Mouse (Mus musculus) layer of hippocampus, postnatal 25 days (tissue): ENCODE data around the gene Ngly1. TPM values are rescaled to one million over a fixed set of nuclear protein-coding genes. Genes with fewer than 3 reads are reported as not detected.

Experiments
- DNase-seq, 2 experiments: peaks; one replicate each; pipeline ENCODE4 v3.0.0; 2022; ENCODE audit warnings: mixed read lengths in 2 of 2, low spot score in 1 of 2; ENCODE audit errors: extremely low spot score in 1 of 2
- total RNA-seq, 2 experiments: library from RNA; stranded (reverse); gene quantifications; 2 replicates each; pipeline ENCODE4 v1.2.3; 2021

Ngly1 gene
- total RNA-seq, result 10 to 100 TPM; 31.9 to 32.7 TPM

DNA sequence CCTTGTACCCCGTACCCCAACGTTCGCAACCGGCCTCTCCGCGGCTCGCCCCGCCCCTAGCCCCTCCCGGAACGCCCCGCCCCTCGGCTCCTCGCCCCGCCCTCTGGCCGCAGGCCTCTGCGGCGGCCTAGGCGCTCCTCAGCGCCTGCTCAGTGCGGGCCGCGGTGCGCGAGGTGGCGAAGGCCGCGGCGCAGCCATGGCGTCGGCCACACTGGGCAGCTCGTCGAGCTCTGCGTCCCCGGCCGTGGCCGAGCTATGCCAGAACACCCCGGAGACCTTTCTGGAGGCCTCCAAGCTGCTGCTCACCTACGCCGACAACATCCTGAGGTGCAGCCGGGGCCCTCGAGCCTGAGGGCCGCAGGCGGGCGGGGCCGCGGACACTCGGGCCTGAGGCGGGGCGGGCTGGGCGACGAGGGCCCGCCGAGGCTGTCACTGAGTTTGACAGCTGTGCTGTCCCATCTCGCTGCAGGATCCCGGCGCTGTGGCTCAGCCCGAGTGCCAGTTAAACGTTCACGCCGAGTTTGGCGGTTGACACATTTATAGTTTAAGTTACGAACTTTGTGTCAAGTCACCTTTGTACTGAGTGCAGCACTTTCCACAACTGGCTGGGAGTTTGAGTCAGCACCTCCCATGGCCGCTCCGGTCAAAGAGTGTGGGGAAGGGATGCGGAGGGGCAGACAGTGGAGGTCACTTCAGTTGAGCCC, at the start of gene Ngly1, which contains the start of gene Oxsm:
TSS of gene Ngly1 (plus strand) at position 110 of the 704 bp plus-strand sequence.
TSS of gene Oxsm (minus strand) at position 638 of the 704 bp plus-strand sequence.
- peak; percentile 75 to 78 for DNase-seq

DNA sequence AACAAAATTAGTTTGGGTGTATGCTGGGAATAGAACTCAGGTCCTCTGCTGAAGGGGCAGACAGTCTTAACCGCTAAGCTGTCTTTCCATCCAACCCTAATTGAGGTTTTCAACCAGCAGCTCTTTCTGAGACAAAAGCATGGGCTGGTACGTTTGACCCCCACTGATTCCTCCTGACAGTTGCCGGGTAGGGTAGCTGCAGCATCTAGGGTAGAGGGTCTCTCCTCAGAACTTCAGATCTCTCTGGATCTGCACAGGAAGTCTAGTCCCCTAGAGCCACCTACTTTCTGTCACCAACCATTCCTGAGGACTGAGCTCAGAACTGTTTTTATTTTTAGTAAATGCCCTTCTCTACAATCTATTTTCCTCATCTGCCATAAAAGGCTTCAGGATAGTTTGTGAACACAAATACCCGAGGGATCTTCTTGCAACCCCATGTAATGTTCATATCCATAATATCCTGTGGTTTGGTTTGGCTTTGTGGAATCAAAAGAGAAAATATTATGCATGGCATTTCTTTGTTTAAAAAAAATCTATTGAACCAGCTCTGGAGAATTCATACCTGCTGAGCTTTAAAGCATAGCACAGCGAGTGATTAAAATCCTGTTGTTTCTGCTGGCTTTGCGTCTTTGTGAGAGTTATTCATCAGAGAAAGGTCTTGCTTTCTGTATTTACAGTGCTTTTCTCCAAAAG, 48.7 kb upstream of the Ngly1 start:
- DNase-seq, result no peak

DNA sequence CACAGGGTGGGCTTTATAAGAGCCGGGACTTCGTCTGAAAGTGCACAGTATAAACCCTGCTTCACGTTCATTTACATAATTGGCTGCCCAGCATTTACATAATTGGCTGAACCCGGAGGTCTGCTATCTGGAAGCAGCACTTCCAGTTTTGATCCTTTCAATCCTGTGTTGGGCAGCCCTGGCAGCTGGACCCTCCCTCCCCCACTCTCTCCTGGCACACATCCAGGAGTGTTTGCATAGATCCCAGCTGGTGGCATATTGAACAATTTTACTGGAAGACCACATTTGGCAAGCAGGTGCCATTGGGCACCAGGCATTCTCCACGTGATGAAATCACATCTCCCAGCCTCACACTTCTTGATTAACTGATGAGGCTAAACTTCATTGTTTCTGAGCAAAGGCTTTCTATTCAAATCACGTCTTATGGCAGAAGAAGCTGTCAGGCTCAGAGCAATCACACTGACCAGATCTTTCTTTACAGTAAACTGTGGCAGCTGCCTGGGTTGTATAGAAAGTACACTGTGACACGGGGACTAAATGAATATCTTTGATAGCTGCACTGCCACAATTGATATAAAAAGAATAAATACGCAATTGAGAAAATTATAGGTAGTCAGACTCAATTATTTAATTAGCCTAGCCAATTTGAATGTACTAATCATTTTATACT, 48.0 kb upstream of the Ngly1 start:
- peak; percentile 39 to 63 for DNase-seq

DNA sequence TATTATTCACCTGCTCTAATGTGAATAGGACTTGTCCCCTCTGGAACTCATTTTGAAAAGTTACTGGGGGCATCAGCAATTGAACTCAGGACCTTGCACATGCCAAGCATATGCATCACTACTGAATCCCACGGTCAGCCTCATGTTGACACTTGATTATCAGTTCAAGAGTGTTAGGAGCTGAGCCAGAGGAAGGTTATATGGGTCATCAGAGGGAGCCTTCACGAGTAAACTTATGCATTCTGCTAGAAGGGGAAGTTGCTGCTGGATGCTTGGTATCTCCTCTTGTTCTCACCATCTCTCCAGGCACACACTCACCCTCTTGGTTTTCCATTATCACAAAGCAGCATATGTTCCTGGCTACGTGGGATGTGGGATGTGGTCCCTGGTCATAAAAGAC, 47.4 kb upstream of the Ngly1 start:
- DNase-seq, result no peak

DNA sequence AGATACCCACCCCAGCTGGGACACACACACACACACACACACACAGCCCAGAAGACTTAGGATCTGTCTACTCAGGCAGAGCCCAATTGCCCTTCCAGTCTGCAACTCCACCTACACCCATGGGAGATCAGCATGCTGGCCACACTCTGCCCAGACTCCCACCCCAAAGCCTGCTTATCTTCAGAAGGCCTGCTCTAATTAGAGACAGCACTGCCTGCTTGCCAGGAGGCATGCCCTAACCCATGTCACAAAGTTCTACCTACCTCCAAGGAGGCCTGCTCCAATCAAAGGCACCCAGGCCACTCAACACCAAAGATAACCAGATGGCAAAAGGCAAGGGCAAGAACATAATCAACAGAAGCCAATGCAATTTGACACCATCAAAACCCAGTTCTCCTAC, 41.4 kb upstream of the Ngly1 start:
- DNase-seq, result no peak

DNA sequence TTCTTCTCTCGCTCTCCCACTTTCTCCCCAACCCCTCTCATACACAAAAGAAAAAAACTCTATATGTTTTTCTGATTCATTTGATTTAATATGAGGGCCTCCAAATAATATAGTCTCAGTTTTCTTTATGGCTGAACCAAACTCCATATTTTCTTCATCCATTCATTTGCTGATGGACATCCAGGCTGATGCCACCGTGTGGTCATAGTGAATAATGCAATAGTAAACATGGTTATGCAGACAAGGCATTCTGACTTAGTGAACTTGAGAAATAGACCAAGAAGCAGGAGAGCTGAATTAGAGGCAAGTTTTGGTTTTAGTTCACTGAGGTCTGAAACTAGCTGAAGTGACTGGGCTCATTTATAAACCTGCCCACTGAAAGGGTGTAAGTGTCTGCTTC, 30.1 kb upstream of the Ngly1 start:
- DNase-seq, result no peak

DNA sequence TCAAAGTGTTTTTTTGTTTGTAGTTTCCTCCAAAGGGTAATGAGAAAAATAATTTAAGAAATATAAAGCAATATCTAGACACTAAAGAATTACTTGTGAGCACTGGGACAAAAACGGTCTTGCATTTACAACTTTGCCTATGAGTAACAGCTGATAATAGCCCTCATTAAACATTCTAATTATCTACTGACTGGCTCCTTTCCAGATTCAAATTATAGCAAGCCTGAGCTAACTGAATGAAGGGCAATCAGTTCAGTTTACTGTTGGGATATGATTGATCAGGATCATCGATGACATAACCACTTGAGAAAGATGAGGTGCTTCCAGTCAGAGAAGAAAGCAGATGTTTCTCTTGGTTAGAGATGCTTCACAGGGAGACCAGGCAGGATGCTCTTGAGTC, 19.7 kb upstream of the Ngly1 start:
- no peak for DNase-seq

DNA sequence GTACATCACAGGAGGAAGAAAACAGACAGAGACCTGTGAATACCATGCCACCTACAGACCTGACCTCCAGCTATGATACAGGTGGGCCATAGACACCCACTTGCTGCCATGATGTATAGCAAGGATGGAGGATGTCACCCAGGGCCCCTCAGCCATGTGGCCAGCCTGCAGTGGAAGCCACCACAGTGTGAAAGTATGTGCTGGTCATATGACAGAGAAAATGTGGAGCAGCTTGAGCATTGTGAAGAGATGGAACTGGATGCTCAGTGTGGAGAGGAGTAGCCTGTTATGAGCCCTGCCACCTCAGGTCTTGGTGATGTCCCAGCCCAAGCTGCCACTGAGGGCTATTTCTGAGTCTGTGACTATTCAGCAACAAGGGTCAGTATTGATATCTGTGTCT, 18.5 kb upstream of the Ngly1 start:
- no peak for DNase-seq

DNA sequence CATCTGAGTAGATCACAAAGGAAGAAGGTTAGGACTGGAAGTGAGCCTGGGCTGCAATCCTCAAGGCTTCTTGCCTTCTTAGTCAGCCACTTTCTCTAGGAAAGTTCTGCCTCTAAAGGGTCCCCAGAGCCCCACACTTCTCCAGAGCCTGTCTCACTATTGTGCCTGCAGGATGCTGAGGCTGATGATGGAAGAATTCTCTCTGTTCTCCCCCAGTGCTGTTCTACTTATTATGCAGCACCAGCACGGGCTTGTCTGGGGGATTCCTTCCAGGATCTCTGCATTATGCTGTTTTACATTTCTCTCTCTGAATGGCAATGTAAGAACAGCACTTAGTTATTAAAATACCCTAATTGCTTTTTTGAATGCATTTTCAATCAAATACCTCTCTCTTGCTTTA, 15.6 kb upstream of the Ngly1 start:
- DNase-seq, result no peak

DNA sequence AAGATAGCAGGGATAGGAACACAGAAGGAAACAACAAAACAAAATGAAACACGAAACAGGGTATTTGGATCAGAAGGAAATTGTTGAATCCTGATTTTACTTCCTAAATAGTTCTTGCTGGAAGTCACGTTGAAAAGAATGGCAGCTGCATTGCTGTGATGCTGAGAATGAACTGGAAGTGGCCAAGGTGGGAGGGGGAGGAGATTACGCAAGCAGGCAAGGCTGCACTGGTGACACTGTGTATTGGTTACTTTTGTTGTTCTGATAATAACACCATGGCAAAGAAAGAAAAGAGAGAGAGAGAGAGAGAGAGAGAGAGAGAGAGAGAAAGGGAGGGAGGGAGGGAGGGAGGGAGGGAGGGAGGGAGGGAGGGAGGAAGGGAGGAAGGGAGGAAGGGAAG, 12.6 kb upstream of the Ngly1 start:
- DNase-seq, result no peak

DNA sequence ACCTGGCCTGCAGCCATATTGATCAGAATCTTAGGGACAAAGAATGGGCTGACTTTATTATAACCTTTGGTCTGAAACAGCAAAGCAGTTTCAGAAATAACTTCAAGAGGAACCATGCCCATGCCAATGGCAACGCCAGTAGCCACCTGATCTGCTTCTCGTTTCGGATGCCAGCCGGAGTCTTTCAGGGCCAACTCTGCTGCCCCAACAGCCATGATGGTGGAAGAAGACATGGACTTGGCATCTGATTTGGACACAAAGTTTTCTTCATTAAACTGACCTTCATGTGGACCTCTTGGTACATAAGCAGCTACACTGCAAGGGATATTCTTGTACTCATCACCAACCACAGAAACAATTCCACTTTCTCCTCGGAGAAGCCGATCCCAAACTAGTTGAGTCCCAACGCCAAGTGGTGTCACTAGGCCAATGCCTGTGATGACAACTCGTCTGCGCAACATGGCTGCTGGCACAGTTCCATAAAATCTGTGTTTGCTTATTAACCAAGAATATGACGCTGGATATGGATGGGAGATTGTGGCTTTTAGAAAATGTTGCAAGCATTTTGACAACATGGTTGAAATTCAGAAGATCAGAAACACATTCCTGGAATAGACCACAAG, 6.8 kb upstream of the Ngly1 start:
- no peak for DNase-seq

DNA sequence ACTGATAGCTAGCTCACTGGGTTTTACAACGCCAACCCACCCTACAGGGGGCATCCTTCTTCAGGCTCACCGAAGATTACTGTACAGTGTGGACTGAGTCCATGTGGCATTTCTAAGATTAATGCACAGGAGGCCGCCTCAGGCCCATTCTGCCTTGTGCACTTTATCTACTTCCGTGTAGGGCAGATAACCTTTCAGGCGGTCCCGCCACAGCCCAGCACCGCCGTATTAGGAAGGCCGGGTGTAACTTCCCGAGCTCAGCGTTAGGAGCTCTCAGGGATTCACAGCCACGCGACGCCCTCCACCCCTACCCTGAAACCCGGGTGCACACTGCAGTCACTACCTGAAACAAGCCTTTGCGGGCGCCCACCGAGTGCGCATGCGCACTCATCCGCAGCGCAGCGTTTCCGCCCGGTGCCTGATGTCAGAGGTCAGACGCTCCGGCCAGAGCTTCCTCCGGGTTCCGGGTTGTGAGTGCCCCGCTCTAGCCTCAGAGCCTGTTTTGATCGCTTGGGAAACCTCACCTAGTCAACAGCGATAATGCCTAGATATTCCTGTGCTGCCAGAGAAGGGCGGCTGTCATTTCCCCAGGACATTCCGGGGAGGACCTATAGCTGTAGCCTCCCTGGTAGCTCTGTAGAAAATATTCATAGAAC, 6.0 kb upstream of the Ngly1 start:
- peak; percentile 79 to 92 for DNase-seq

DNA sequence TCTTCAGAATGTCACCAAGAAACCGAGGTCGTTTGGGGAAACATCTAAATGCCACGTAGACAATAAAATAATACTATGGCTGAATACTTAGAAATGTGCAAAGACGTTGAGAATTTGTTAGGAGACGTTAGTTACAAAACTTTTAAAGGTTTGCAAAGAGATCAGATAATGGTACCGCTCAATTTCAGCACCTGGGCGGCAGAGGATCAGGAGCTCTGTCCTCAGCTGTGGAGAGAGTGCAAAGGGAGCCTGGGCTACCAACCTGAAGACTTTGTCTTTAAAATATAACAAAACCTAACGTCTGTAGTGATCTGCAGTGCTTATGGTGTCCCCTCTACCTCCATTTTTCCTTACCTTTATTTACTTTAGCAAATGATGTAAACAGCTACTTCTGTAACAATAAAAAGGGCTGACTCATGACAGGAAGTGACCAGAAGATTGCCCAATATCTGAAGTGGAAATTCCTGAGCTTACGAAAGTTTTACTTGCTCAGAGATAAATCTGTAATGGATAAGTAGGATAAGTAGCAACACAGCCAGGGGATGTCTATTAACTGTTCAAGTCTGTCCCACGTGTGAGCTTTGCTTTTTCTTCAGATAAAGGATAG, 5.4 kb upstream of the Ngly1 start:
- no peak for DNase-seq

DNA sequence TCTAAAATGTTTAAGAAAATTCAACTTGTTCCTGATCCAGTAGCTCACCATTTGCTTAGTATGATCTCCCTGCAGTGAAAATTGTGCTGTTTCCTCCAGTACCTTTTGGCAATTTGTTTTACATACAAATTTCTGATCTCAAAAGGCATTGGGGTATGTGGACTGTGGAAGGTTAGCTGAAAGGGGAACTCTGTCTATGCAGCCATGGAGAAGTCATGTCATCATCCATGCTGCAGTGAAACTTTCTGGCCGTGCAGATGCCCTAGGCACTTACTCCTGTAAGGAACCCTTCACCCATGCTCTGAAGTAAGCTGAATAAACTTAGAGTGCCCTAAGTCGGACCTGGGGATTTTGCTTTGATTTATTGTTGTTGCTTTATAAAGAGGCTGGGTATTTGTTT, 4.7 kb upstream of the Ngly1 start:
- DNase-seq, result no peak

DNA sequence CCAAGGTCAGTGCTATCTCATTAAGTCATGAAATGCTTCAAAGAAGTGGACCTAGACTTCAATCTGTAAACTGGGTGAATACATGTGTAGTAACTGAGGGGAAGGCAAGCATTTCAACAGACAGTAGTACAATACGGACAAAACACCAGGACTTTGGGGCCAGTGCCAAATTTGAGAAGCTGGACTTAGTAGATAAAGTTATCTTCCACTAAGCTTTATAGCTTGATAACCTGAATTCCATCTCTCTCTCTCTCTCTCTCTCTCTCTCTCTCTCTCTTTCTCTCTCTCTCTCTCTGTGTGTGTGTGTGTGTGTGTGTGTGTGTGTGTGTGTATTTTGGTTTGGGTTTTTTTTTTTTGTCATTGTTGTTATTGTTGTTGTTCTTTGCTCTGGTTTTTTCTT, 4.0 kb upstream of the Ngly1 start:
- no peak for DNase-seq

DNA sequence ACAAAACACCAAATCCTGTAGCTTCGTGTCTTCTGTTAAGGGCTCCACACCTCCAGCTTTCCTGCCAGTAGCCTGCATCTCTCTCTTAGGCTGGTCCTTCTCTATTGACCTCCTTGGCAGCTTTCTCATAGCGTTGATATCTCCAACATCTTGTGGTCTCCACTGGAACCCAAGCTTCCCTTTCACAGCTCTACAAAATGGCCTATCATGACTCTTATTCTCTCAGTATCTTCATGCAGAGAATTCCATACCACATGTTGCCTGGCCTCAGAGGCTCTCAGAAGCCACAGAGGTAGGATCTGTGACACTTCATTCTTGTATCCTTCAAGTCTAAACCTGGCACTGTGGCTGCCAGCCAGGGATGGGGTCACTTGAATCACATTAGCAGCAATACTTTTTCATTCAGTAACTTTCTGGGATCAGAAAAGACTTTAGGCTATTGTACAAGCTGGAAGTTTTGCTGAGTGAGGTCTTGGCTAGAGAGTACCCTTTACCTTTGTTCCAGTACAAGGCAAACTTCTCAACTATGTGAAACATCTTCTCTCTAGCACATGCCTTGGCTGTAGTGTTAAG, 2.7 kb upstream of the Ngly1 start:
- no peak for DNase-seq

DNA sequence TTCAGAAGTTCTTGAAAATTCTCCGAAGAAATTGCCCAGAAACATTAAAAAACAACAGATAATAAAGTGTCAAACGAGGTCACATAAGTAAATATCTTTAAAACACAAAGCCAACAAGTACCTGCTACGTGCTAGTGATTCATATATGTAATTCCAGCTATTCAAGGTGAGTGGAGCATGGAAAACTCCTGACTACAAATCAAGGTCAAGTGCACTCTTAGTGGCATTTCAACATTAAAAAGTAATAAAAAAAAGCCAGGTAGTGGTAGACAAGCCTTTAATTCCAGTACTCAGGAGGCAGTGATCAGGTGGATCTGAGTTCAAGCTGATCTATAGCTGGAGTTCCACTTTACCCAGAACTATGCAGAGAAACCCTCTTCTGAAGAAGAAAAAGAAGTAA, 945 bp upstream of the Ngly1 start:
- no peak for DNase-seq

DNA sequence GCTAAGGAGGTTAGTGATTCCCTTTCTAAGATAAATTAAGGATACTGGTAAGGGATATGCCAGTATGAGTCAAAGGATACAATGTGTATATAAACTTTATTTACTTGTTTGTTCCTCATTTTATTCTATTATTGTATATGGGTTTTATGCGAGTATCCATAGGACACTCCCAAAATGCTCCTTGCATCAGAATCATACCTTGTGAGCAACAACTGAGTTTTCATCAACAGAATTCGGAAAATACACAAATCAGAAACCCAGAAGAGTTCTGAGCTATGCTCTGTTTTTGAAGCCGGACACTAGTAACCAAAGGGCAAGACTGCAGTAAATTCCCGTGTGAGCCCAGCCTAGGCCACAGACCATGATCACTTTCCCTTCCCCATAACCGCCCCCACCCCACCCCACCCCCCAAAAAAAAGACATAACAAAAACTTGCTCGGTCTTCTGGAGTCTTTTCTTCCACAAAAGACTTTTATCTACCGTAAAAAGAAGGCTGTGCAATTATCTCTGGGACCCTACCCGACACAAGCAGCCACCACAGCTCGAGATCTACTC, 400 bp upstream of the Ngly1 start:
- DNase-seq, result no peak

DNA sequence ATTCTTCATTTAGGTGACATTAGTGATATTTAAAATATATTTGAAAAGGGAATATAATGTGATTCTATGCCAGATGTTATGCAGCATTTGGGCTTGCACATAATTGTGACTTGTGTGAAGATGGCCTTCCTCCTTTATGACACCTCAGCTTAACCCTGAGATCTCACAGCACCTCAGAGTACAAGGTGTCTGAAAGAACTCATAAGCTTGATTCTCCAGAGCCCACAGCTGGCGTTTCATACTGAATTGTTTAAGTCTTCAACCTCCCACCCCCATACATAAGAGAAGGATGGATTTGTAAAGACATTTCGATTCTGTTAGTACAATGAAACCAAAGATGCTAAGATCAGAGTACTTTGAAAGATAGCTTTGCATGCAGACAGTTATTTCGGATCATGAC, 1.0 kb downstream of the Ngly1 start:
- no peak for DNase-seq

DNA sequence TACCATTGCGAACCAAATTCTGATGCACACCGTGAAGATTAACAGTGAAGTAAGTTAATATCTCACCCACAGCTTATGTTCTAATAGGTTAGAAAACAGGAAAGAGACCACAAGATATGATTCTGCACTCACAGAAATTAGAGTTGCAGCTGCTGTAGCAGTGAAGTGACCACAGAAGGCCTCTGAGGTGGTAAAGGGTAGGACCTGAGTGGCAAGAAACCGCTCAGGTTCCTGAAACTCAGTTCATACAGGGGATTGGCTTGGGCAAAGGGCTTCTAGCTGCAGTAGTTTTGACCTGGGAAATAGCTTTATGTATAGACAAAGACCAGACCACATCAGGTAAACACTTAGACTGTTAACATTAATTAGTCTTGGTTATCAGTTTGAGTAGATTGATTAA, 6.7 kb downstream of the Ngly1 start:
- DNase-seq, result no peak
